Mouse (Mus musculus) midbrain, embryonic 14.5 days (tissue): ENCODE data around the gene Plppr4. TPM values are rescaled to one million over a fixed set of nuclear protein-coding genes. Genes with fewer than 3 reads are reported as not detected.

Experiments
- ATAC-seq: fragments of 200-750 bp; cut with Nextera tagmentation; 2 replicates; pipeline ENCODE4 v1.8.0; 2017; ENCODE audit warnings: moderate number of reproducible peaks, moderate library complexity; ENCODE audit not compliant: low FRiP score, low TSS enrichment
- DNase-seq: peaks from one replicate; pipeline ENCODE4 v3.0.0-alpha.2; 2015
- H3K27ac ChIP-seq: fragments of 300-500 bp; sonication (generic); replicated peaks from 2 replicates; pipeline ENCODE4 v1.5.1; 2014; ENCODE audit warnings: mild to moderate bottlenecking, low read depth, low read length, moderate library complexity
- H3K27me3 ChIP-seq: fragments of 300-500 bp; sonication (generic); 2 replicates; pipeline ENCODE4 v1.6.1; 2014; ENCODE audit warnings: low read length, control low read depth, mixed read lengths; ENCODE audit not compliant: control insufficient read depth, insufficient read depth
- H3K36me3 ChIP-seq: fragments of 300-500 bp; sonication (generic); 2 replicates; pipeline ENCODE4 v1.6.1; 2014; ENCODE audit warnings: low read length, control low read depth; ENCODE audit not compliant: control insufficient read depth, insufficient read depth
- H3K4me1 ChIP-seq: fragments of 300-500 bp; sonication (generic); 2 replicates; pipeline ENCODE4 v1.6.1; 2014; ENCODE audit warnings: mild to moderate bottlenecking, antibody characterized with exemption, low read length, control low read depth; ENCODE audit not compliant: control insufficient read depth, insufficient read depth
- H3K4me2 ChIP-seq: fragments of 300-500 bp; sonication (generic); 2 replicates; pipeline ENCODE4 v1.6.1; 2014; ENCODE audit warnings: mild to moderate bottlenecking, low read length, moderate library complexity
- H3K4me3 ChIP-seq: fragments of 300-500 bp; sonication (generic); replicated peaks from 2 replicates; pipeline ENCODE4 v1.5.1; 2014; ENCODE audit warnings: low read depth, low read length
- H3K9ac ChIP-seq: fragments of 300-500 bp; sonication (generic); replicated peaks from 2 replicates; pipeline ENCODE4 v1.6.1; 2014; ENCODE audit warnings: mild to moderate bottlenecking, low read length, moderate library complexity
- H3K9me3 ChIP-seq: fragments of 300-500 bp; sonication (generic); 2 replicates; pipeline ENCODE4 v1.6.1; 2016; ENCODE audit warnings: low read length, control low read depth, mixed read lengths; ENCODE audit not compliant: control insufficient read depth
- WGBS: fragments of 180-500 bp; shearing (Covaris S2); extraction: QIAGEN DNeasy Blood & Tissue Kit; methylation state at CpG from one replicate; pipeline ENCODE4 v1.1.7; 2014; 5-methylcytosine and 5-hydroxymethylcytosine counted together
- polyA plus RNA-seq: library from polyadenylated mRNA; unstranded; fragments of >200 nt; fragmentation: Nextera tagmentation; extraction: Ambion mirVana; gene quantifications from 2 replicates; pipeline ENCODE4 v1.2.1, GENCODE M21; 2014

Gene Plppr4
- polyA plus RNA-seq, 1 experiment from 2014 or later = 12.2 TPM

DNA sequence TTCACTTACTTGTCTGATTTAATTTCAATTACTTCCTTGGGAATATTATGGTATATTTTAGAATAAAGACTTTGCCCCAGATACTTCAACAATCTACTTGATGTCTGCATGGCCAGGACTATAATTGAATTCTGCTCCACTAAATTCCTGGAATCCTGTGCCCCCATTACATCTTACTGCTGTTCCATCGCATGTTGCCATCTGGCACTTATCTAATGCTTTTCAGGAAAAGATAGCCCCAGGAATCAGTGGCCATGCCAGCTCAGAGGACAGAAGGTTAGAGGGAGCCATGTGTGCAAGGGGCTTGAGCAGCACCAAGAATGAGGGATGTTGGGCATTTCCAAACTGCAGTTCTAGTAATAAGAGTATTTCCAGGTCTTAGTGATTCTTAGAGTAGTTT lies 14.3 kb downstream of the Plppr4 start:
- H3K9me3 ChIP-seq = no peaks in the 10 kb centered on the region
- DNase-seq (no peak), ATAC-seq (no peak)
- 97% methylated on average over 1 of the region's 1 CpGs for WGBS
- no peaks in the 10 kb centered on the region for H3K4me1 ChIP-seq
- no peaks in the 10 kb centered on the region for H3K36me3 ChIP-seq
- H3K4me2 ChIP-seq = no peak overlapping the region
- H3K9ac ChIP-seq = no peak overlapping the region
- H3K4me3 ChIP-seq = no peak overlapping the region
- no peak overlapping the region for H3K27ac ChIP-seq
- H3K27me3 ChIP-seq = no peaks in the 10 kb centered on the region

DNA sequence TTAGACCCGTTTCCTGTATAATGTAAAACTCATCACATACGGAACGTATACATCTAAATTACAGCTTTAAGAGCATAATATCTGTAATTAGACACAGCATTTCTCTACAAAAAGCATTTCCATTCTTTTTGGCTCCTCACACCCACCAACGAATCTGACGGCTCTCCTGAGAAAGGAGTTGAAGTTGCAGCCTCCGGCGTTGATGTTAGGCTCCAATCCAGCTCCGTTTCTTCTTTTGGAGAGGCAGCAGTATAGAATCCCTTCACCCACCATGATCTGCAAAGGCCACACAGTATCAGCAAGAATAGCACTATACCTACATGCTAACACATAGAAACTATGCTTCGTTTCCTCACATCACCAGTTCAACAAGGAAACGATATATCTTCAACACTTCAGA lies 29.2 kb downstream of the Plppr4 start:
- H3K4me2 ChIP-seq = no peak overlapping the region
- no peak overlapping the region for H3K9ac ChIP-seq
- ATAC-seq (no peak), DNase-seq (no peak)
- H3K9me3 ChIP-seq = no peaks in the 10 kb centered on the region
- no peak overlapping the region for H3K4me3 ChIP-seq
- H3K36me3 ChIP-seq = no peaks in the 10 kb centered on the region
- H3K27ac ChIP-seq = no peak overlapping the region
- H3K27me3 ChIP-seq = no peaks in the 10 kb centered on the region
- no peaks in the 10 kb centered on the region for H3K4me1 ChIP-seq
- 94% methylated on average over 10 of the region's 10 CpGs for WGBS

DNA sequence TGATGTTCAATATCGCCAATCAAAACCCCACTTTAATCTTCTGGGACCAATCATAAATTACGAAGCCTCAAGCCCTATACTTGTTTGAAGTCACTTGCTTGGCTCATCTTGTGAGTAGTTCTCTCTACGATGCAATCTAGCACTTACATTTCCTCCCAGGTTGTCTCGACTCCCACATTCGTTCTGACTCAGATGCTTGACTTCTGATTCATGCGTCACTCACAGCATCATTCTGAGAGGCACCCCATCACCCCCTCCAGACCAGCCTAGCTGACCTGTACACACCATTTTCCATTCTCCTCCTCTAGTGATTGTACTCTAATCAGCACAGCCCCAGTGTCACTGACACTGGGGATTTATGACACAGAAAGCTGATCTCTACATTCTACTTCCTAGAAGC lies 31.2 kb downstream of the Plppr4 start:
- Histone ChIP-seq H3K36me3 (no peaks in the 10 kb centered on the region), H3K9me3 (no peaks in the 10 kb centered on the region), H3K4me1 (no peaks in the 10 kb centered on the region), H3K27ac (no peak overlapping the region), H3K27me3 (no peaks in the 10 kb centered on the region), H3K9ac (no peak overlapping the region), H3K4me3 (no peak overlapping the region), H3K4me2 (no peak overlapping the region)
- peak; percentile 3 for DNase-seq
- 82% methylated on average over 6 of the region's 6 CpGs for WGBS
- ATAC-seq = no peak

DNA sequence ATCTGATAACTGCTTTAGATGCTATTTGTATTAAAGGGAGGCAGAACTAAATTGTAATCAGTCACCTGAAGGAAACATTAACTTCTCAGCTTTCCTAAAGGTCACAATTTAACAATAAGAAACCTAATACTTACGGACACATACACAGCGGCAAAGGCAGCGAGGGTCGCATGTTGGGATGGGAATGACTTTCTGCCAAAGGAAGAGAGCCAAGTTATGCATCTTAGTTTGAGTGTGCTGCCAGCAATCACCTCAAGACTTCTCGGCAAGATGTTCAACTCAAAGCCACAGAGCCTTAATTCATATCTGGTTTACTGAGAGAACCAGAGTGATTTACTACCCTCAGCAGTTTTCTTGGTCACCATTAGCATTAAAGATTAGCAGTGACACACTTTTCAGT lies 34.1 kb downstream of the Plppr4 start:
- Histone ChIP-seq H3K27ac (no peak overlapping the region), H3K9me3 (no peaks in the 10 kb centered on the region), H3K4me2 (no peak overlapping the region), H3K4me1 (no peaks in the 10 kb centered on the region), H3K4me3 (no peak overlapping the region), H3K9ac (no peak overlapping the region), H3K36me3 (peaks cover 5% of the 10 kb centered on the region; the same call in 1 of the 2 replicates), H3K27me3 (no peaks in the 10 kb centered on the region)
- no peak for ATAC-seq
- 91% methylated on average over 5 of the region's 5 CpGs for WGBS
- no peak for DNase-seq

DNA sequence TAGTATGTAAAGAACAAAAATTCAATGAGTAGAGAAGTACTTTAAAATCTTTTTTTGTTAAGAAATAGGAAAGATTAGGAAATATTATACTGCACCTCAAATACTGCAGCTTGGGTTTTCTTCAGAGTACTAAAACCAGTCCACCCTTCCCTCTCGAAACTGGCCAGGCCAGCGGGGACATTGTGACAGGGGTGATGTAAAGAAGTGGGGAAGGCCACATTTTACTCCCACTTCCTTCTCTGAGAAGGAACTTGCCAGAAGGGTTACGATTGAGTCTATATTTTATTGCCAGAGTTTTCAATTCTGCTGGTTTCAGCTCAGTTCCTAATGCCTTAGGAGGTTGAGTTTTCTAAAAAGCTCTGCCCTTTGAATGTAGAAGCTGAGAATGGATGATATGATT lies 41.0 kb downstream of the Plppr4 start:
- Histone ChIP-seq H3K4me3 (no peak overlapping the region), H3K36me3 (peaks cover 5% of the 10 kb centered on the region; the same call in 1 of the 2 replicates), H3K9me3 (no peaks in the 10 kb centered on the region), H3K27ac (no peak overlapping the region), H3K9ac (no peak overlapping the region), H3K4me1 (no peaks in the 10 kb centered on the region), H3K4me2 (no peak overlapping the region), H3K27me3 (no peaks in the 10 kb centered on the region)
- ATAC-seq (no peak), DNase-seq (no peak)
- WGBS = 93% methylated on average over 3 of the region's 3 CpGs

DNA sequence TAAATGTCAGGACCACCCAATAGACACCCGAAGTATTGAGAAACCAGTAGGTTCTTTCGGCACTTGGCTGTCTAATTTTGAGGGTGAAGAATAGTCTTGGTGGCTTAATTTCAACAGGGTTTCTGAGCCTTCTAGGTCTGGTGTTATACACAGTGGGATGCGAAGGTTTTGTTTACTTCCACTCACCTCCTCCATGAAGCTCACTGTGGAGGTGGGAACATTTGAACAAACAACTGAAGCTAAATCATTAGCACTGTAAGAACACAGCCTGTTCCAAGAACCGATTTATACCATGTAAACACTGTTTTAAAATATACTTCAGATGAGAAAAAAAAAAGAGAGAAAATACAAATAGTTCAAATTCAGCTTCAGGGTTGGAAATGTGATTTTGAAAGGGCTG lies 47.3 kb downstream of the Plppr4 start:
- H3K36me3 ChIP-seq = no peaks in the 10 kb centered on the region
- no peak overlapping the region for H3K4me2 ChIP-seq
- no peak for ATAC-seq
- no peaks in the 10 kb centered on the region for H3K27me3 ChIP-seq
- WGBS = 88% methylated on average over 4 of the region's 4 CpGs
- no peak overlapping the region for H3K27ac ChIP-seq
- no peaks in the 10 kb centered on the region for H3K9me3 ChIP-seq
- no peaks in the 10 kb centered on the region for H3K4me1 ChIP-seq
- no peak overlapping the region for H3K9ac ChIP-seq
- DNase-seq = no peak
- no peak overlapping the region for H3K4me3 ChIP-seq

DNA sequence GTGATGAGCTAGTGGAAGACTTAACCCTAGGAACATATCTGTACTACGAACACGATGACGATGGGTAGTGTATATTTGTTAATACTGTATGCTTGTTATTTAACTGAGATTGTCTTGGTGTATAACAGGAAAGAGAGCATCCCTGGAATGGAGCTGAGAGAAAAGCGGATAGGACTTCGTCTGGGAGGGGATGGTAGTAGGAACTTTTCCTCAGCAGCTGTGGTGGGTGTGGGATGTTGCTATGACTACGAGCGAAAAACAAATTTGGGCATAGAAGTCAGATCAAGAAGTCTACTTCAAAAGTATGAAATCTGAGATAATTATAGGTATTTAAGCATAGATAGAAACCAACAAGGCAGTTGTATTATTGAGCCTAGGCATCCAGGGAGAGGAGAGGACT lies 48.6 kb downstream of the Plppr4 start:
- H3K9me3 ChIP-seq = no peaks in the 10 kb centered on the region
- ATAC-seq (no peak), DNase-seq (no peak)
- H3K27me3 ChIP-seq = no peaks in the 10 kb centered on the region
- no peaks in the 10 kb centered on the region for H3K4me1 ChIP-seq
- no peak overlapping the region for H3K4me3 ChIP-seq
- H3K4me2 ChIP-seq = no peak overlapping the region
- no peak overlapping the region for H3K27ac ChIP-seq
- H3K9ac ChIP-seq = no peak overlapping the region
- 95% methylated on average over 7 of the region's 7 CpGs for WGBS
- no peaks in the 10 kb centered on the region for H3K36me3 ChIP-seq

DNA sequence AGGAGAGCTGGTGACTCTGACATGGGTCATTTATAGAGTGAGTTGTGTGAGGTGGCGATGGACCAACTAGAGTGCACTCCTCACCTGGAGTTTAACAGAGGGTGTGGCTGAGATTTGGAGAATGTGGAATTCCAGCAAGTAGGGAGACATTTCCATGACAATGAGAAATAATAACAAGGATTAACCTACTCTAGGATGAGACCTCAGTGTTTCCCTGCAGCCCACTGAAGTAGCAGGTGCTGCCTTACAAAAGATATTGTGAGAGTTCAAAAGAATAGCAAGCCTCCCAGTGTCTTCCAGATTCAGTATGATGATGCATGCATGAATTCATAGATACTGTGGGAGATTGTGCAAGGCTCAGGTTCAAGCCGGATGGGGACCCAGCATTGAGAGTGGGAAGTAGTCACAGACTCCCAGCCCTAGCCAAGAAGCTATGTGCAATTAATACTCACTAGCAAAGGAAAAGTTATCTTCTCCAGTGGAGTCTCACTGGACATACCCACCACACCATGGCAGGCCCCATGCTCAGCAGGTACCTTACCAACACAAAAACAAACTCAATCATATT lies 49.8 kb downstream of the Plppr4 start:
- Histone ChIP-seq H3K27ac (no peak overlapping the region), H3K4me3 (no peak overlapping the region), H3K27me3 (no peaks in the 10 kb centered on the region), H3K9me3 (no peaks in the 10 kb centered on the region), H3K36me3 (no peaks in the 10 kb centered on the region), H3K4me2 (no peak overlapping the region), H3K9ac (no peak overlapping the region), H3K4me1 (no peaks in the 10 kb centered on the region)
- WGBS = 80% methylated on average over 2 of the region's 2 CpGs
- DNase-seq (no peak), ATAC-seq (no peak)

DNA sequence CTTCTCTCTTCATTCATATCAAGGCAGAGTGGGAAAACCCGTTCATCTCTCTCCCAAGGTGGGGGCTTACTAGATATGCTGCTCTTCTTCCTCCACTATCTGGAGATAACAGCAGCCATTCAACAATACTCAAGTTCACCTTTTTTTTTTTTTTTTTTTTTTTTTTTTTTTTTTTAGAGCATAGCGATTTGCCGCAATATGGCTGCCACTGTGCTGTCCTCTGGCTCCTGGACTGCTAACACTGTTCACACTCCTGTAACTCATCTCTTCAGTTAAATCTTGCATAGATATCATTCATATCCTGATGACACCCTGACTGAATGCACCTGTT lies 51.1 kb downstream of the Plppr4 start:
- no peaks in the 10 kb centered on the region for H3K27me3 ChIP-seq
- no peak overlapping the region for H3K4me2 ChIP-seq
- ATAC-seq (no peak), DNase-seq (no peak)
- no peak overlapping the region for H3K4me3 ChIP-seq
- H3K9me3 ChIP-seq = no peaks in the 10 kb centered on the region
- H3K4me1 ChIP-seq = no peaks in the 10 kb centered on the region
- WGBS = 100% methylated on average over 3 of the region's 3 CpGs
- no peak overlapping the region for H3K9ac ChIP-seq
- H3K36me3 ChIP-seq = no peaks in the 10 kb centered on the region
- H3K27ac ChIP-seq = no peak overlapping the region
